In genomic region chr13:70418156-70418555, GRCm38 (mm10) we compare ENCODE assay signal across 22 mouse cellular contexts.
DNase-seq lines count a peak whose midpoint lies in the region; ATAC-seq lines count a peak whose summit lies in the region.
"Had no signal": no experiment of that assay in that cellular context is flagged by ENCODE, and none has a peak within 500 bp of the region (broad histone marks: within the 10 kb centered on the region; RNA-seq: fewer than 3 reads in every experiment).

No protein-coding gene starts in this region.

- no peaks in the 10 kb centered on the region for H3K9me3 ChIP-seq in embryonic facial prominence, embryonic 10.5 days
- H3K9me3 ChIP-seq in hindbrain, embryonic 14.5 days (ENCODE audit: control insufficient read depth, low read length), result no peaks in the 10 kb centered on the region
- H3K9me3 ChIP-seq: embryonic facial prominence, embryonic 13.5 days; forebrain, embryonic 13.5 days; heart, embryonic 15.5 days; hindbrain, embryonic 10.5 days; hindbrain, embryonic 15.5 days had no signal

- H3K4me3 ChIP-seq in embryonic facial prominence, embryonic 10.5 days, result no peak overlapping the region
- H3K4me3 ChIP-seq in hindbrain, embryonic 14.5 days (replicated peaks; ENCODE audit: low read length), result no peak overlapping the region
- H3K4me3 ChIP-seq: embryonic facial prominence, embryonic 13.5 days; forebrain, embryonic 13.5 days; heart, adult 2 months; heart, embryonic 15.5 days; hindbrain, embryonic 10.5 days; hindbrain, embryonic 15.5 days had no signal

- H3K27ac ChIP-seq in embryonic facial prominence, embryonic 10.5 days (replicated peaks), result no peak overlapping the region
- no peak overlapping the region for H3K27ac ChIP-seq in hindbrain, embryonic 14.5 days
- H3K27ac ChIP-seq: embryonic facial prominence, embryonic 13.5 days; forebrain, embryonic 13.5 days; heart, adult 2 months; heart, embryonic 15.5 days; hindbrain, embryonic 10.5 days; hindbrain, embryonic 15.5 days had no signal

- no peak for DNase-seq in frontal cortex, postnatal 14 days (ENCODE audit: low spot score in 2 of 2)
- DNase-seq in right cerebral cortex, adult 18-20 months, result peak; percentile 2
- no peak for DNase-seq in right cerebral cortex, postnatal 25 days
- DNase-seq in layer of hippocampus, postnatal 36 days, result peak; percentile 14 to 18
- no peak for DNase-seq in embryonic facial prominence, embryonic 10.5 days (ENCODE audit: low spot score)
- DNase-seq in hindbrain, embryonic 14.5 days (ENCODE audit: low spot score), result no peak
- DNase-seq: adrenal gland, postnatal 10 days; B cell, adult 2 months; cerebellum, adult 11-12 months; cerebellum, adult 9-10 months; cerebellum, postnatal 25 days; forebrain, postnatal 0 days; gastrocnemius, postnatal 14 days; heart, adult 2 months; heart, postnatal 14 days had no signal

- no peaks in the 10 kb centered on the region for H3K36me3 ChIP-seq in embryonic facial prominence, embryonic 10.5 days (replicated peaks)
- no peaks in the 10 kb centered on the region for H3K36me3 ChIP-seq in hindbrain, embryonic 14.5 days (replicated peaks; ENCODE audit: control insufficient read depth, insufficient read depth)
- H3K36me3 ChIP-seq: embryonic facial prominence, embryonic 13.5 days; heart, embryonic 15.5 days; hindbrain, embryonic 10.5 days; hindbrain, embryonic 15.5 days had no signal

- no peaks in the 10 kb centered on the region for H3K4me1 ChIP-seq in embryonic facial prominence, embryonic 10.5 days
- no peaks in the 10 kb centered on the region for H3K4me1 ChIP-seq in hindbrain, embryonic 14.5 days (replicated peaks; ENCODE audit: control insufficient read depth, insufficient read depth, low read length)
- H3K4me1 ChIP-seq: embryonic facial prominence, embryonic 13.5 days; heart, embryonic 15.5 days had no signal

- H3K9ac ChIP-seq in hindbrain, embryonic 14.5 days, result no peak overlapping the region
- H3K9ac ChIP-seq: embryonic facial prominence, embryonic 13.5 days; forebrain, embryonic 13.5 days; forebrain, postnatal 0 days; heart, embryonic 15.5 days; hindbrain, embryonic 15.5 days had no signal

- no peaks in the 10 kb centered on the region for H3K27me3 ChIP-seq in embryonic facial prominence, embryonic 10.5 days (replicated peaks; ENCODE audit: low read depth, poor library complexity, severe bottlenecking)
- H3K27me3 ChIP-seq in hindbrain, embryonic 14.5 days (ENCODE audit: control insufficient read depth, insufficient read depth, low read length), result no peaks in the 10 kb centered on the region
- H3K27me3 ChIP-seq: embryonic facial prominence, embryonic 13.5 days; forebrain, embryonic 13.5 days; heart, embryonic 15.5 days; hindbrain, embryonic 15.5 days had no signal

- 91% methylated on average over 2 of the region's 2 CpGs for WGBS in embryonic facial prominence, embryonic 10.5 days
- WGBS in hindbrain, embryonic 14.5 days, result 79% methylated on average over 2 of the region's 2 CpGs

- H3K4me2 ChIP-seq in hindbrain, embryonic 14.5 days (replicated peaks), result no peak overlapping the region
- H3K4me2 ChIP-seq: embryonic facial prominence, embryonic 13.5 days; forebrain, embryonic 13.5 days; heart, embryonic 11.5 days; heart, embryonic 15.5 days; hindbrain, embryonic 15.5 days had no signal

- ATAC-seq in frontal cortex, adult (ENCODE audit: low TSS enrichment), result peak; percentile 20; the same call in 1 of the 2 replicates
- ATAC-seq in hindbrain, embryonic 14.5 days (ENCODE audit: low FRiP score), result no peak
- ATAC-seq: forebrain, embryonic 13.5 days; forebrain, postnatal 0 days had no signal

Comparison
In these comparisons a context has a peak if more than half of its experiments do, and no peak if none do; other contexts are left out.
1. DNase-seq: peak in right cerebral cortex, adult 18-20 months (single experiment) and layer of hippocampus, postnatal 36 days (2 of 2); none in frontal cortex, postnatal 14 days (0 of 2), right cerebral cortex, postnatal 25 days (single experiment), embryonic facial prominence, embryonic 10.5 days (single experiment) and hindbrain, embryonic 14.5 days (single experiment).